Mouse (Mus musculus) embryonic fibroblast, embryonic 13.5 days (primary cell): Measurements from ENCODE around the gene Nfic.
"Not testable (repeated sequence)": the region's sequence is repeated elsewhere in the genome, so short reads cannot be mapped to it uniquely, and the experiment has no call there.

Source experiments
- CTCF ChIP-seq: IDR thresholded peaks from 2 replicates; pipeline ENCODE4 v1.5.1; 2011; ENCODE audit warnings: mild to moderate bottlenecking, control low read depth, low read length, moderate library complexity, borderline replicate concordance; ENCODE audit not compliant: insufficient read depth
- POLR2A ChIP-seq: IDR thresholded peaks from 2 replicates; pipeline ENCODE4 v1.6.1; 2011; ENCODE audit warnings: low read depth, mild to moderate bottlenecking, control low read depth, low read length, moderate library complexity

DNA sequence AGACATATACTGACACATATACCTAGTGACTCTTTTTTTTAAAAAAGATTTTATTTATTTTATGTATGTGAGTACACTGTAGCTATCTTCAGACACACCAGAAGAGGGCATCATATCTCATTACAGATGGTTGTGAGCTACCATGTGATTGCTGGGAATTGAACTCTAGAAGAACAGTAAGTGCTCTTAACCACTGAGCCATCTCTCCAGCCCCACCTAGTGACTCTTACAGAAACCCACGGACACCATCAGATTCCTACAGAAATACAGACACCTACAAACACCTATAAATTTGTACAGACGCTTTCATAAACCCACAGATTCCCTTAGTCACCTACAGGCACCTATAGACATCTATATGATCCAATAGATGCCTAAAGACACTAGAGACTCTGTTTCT, 9.9 kb downstream of the Nfic start:
- TF ChIP-seq POLR2A, CTCF: not testable (repeated sequence)
